Mouse (Mus musculus): ENCODE results near the gene Mmd2. TPM values are rescaled to one million over a fixed set of nuclear protein-coding genes. Genes with fewer than 3 reads are reported as not detected.

The Mmd2 gene
- total RNA-seq (2021) = 100 to 1,000 TPM; 166 to 185 TPM

DNA sequence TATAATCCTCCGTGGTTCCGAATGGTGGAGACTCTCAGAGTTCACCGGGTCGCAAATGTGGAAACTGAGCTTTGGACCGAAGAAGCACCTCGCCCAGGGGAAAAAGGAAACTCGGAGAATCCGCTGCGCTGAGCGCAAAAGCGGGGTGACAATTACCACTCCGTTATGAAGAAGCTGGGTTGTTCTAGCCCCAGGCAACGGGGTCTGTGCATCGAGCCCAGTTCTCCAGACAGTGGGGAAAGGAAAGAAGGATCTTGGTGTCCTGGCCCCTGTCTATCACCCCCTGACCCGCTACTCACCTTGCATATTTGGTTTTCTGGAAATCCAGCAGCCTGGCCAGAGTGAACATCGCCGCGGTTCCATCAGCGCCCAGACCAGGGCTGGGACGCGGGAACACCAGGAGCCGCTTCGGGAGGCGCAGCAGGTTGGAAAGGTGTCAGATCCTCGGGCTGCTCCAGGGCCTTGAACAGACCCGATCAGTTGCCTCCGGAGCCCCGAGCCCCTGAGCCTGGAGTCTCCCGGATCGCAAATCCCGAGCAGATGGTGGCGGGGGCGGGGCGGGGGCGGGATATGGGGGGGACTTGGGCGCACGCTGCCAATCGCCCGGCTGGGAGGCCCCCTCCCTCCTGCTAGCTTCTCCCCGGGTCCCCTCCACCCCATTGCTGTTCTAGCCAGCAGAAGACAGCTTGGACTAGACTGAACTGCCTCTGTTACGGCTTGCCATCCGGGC lies at the start of gene Mmd2:
Mmd2 (minus strand) TSS at position 542 of the 730 bp plus-strand sequence.
- DNase-seq (ENCODE audit: extremely low spot score in 1 of 2, low spot score in 1 of 2) = peak; percentile 48 to 67

DNA sequence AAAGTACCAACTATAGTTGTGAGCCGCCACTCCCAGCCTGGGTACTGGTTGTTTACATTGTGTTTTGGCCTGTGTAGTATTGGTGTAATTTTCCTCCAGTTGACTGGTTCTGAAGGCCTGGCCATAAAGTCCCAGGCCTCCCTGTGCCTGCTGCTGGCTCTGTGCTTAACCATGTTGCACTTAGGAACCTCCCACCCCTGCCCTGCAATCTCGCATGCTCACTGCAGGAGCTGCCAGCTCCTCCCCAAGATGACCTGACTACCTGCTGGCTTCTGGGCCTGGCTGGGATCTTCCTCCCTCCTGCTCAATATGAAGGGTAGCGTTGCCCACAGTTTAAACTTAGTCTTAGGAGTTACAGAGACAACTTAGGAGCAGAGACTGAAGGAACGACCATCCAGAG lies 43.7 kb upstream of the Mmd2 start:
- DNase-seq (ENCODE audit: extremely low spot score in 1 of 2, low spot score in 1 of 2) = no peak

DNA sequence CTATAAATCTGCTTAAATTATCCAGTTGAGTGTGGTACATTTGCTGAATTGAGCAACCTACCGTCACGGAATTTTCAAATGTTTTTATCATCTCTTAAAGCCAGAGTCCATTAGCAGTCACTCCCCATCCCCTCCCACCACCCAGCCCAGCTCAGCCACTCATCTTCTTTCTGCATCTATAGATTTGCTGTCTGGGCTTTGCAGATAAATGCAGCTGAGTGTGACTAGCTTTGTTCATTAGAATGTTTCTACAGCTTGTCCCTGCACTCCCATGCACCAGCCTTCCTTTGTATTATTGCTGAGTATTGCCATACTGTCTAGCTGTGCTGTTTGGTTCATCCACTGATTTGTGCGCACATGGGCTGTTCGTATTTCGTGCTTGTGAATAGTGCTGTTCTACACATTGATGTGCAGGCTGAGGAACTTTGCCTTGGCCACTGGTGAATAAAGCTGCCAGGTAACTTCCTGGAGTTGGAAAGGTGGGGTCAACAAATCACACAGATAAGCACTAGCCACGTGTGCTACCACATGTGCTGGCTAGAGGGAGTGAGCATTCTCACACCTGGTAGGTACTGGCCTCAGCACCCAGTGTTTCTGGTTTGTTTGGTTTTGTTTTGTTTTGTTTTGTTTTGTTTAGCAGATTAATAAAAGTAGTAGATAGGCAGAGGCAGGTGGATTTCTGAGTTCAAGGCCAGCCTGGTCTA lies 42.3 kb upstream of the Mmd2 start:
- DNase-seq (ENCODE audit: extremely low spot score in 1 of 2, low spot score in 1 of 2) = no peak

DNA sequence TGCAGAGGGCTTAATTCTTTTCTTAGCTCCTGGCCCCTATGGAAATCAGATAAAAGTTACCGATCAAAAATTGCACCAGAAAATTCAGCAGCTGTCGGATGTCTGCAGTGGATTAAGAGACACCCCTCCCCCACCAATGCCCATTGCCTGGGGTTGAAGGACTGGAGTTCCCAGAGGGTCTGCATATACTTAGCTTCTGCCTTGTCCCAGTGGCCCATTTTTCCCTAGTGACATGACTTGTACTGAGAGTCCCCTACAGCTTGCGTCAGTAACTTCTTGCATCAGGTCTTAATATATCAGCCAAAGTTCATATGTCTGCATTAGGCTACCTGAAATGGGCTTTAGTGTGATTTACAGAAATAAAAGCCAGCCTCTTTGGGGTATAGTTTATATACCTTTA lies 41.8 kb upstream of the Mmd2 start:
- DNase-seq (ENCODE audit: extremely low spot score in 1 of 2, low spot score in 1 of 2) = no peak

DNA sequence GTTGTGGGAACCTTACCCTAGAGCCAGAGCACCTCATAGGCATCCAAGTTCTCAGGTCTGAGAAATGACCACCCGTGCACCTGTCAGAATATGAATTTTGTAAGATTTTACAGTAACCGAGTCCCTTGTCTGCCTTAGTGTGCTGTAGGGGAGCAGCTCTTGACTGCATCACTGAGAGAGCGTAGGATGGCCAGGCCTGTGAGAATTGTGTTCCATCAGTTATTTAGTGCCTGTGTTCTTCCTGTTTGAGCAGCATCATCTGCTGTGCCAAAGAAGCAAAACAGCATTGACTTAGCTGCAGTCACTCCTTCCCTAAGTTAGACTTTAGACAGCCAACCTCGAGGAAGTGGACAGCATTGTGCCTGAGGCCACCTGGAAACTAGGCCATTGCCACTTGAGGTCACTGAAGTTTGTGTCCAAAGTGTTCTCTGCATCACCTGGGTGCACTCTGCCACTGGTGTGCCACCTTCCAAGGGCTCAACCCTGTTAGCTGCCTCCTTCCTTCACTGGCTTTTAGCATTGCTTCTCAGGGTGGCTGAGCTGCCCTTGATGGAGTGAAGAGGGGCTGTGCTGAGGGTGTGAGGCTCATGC lies 41.0 kb upstream of the Mmd2 start:
- DNase-seq (ENCODE audit: extremely low spot score in 1 of 2, low spot score in 1 of 2) = no peak

DNA sequence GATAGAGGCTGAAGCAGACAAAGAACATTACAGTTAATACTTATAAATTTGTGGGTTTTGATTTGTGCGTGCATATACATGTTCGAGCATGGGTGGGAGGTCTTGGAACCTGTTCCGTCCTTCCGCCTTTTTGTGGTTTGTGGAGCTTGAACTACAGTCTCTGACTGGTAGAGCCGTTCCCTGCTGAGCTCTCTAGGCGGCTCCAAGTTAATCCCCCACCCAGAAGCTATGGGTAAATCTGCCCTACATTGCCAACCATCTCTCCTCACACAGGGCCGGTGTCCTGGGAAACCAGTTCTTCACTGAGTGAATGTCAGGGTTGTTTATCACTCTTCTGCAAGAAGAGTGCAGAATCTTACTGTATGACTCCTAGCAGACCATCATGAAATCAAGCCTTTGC lies 39.6 kb upstream of the Mmd2 start:
- DNase-seq (ENCODE audit: extremely low spot score in 1 of 2, low spot score in 1 of 2) = no peak

DNA sequence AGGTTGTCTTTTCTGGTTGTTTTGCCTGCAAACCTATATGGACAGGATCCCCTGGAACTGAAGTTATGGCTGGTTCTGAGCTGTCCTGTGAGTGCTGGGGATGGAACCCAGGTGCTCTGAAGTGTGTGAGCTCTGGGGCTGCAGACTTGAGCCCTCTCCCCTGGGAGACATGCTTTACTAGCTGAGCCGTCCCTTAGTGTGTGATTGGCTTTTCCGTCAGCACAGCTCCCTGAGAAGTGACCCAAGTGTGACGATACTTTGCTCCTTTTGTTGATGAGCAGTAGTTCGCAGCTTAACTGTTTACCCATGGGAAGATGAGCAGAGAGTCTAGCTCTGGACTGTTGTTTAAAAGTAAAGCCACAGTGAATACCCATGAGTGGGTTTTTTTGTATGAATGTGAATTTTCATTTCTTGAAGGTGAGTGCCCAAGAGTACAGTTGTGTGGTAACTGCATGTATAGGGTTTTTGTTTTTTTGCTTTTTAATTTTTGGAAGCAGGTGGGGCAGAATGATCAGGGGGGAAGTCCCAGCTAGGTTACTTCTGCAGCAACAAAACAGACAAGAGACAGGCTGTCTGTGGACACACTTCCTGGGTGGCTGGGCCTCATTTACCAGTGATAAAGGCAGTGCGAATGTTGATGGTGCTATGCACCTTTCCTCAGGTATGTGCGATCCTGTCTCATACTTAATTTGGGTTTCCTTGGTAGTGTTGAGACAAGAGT lies 32.9 kb upstream of the Mmd2 start:
- DNase-seq (ENCODE audit: extremely low spot score in 1 of 2, low spot score in 1 of 2) = no peak

DNA sequence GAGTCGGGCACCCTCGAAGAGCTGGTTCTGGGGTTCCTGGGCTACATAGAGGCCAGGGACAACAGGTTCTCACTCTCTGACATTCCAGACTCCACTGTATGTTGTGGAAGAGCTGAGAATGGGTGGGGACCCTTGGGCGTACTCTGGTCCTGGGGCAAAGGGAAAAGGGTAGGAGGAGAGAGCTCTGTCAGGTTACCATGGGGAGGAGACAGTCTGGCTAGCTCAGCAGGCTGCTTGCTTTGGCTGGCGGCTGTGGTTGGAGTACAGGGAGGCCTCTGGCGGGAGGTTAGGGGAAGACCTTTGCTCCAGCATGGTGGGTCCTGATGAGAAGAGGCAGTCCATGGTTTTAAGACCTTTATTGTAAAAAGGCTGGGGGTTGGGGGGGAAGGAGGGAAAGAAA lies 31.5 kb upstream of the Mmd2 start:
- DNase-seq (ENCODE audit: extremely low spot score in 1 of 2, low spot score in 1 of 2) = no peak

DNA sequence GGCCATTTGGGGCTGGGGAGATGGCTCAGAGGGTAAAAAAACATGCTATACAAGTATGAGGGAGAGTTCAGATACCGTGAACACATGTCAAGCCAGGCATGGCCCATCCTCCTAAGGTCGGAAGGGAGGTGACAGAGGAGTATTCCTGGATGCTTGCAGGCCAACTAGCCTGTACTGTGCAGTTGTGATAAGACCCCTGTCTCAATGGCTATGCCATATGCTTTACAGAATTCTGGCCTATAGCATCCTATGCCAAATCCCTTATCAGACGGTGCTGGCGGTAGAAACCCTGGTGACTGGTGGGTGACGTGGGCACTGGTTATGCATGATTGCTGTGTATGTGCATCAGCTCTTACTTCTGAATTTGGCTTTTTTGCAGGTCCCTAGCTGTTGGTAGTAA lies 29.2 kb upstream of the Mmd2 start:
- DNase-seq (ENCODE audit: extremely low spot score in 1 of 2, low spot score in 1 of 2) = no peak

DNA sequence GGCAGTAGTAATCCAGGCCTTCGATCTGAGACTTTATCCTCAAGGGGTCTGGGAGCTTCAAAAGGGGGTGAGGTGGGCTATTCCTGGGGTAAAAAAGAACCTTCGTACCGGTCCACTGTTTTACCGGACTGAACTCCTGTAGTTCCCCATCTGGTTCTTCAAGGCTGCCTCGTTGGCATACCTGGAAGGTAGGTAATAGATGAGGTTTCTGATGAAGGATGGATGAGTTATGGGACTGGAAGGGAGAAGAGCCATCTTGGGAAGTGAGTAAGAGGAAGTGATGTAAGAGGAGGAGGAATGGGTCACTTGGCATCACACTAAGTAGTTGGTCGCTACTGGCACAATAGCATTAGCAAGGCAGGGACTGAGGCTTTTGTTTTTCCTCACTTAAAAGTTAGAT lies 21.6 kb upstream of the Mmd2 start:
- DNase-seq (ENCODE audit: extremely low spot score in 1 of 2, low spot score in 1 of 2) = no peak

DNA sequence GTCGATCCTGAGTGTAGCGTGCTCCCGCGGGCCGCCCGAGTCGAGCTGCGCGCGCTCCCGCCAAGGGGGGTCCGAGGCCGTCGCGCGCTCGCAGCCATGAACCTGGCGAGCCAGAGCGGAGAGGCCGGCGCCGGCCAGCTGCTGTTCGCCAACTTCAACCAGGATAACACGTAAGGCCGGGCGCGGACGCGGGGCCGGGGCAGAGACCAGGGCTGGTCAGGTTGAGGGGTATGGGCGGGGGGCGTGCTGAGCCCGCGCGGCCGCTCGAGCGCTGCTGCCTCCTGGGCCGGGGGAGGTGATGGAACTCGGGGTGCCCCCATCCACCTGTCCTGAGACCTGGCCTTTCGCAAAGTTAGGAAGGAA lies 21.0 kb upstream of the Mmd2 start:
- DNase-seq (ENCODE audit: extremely low spot score in 1 of 2, low spot score in 1 of 2) = peak in 1 of 2 experiments; percentile 33

DNA sequence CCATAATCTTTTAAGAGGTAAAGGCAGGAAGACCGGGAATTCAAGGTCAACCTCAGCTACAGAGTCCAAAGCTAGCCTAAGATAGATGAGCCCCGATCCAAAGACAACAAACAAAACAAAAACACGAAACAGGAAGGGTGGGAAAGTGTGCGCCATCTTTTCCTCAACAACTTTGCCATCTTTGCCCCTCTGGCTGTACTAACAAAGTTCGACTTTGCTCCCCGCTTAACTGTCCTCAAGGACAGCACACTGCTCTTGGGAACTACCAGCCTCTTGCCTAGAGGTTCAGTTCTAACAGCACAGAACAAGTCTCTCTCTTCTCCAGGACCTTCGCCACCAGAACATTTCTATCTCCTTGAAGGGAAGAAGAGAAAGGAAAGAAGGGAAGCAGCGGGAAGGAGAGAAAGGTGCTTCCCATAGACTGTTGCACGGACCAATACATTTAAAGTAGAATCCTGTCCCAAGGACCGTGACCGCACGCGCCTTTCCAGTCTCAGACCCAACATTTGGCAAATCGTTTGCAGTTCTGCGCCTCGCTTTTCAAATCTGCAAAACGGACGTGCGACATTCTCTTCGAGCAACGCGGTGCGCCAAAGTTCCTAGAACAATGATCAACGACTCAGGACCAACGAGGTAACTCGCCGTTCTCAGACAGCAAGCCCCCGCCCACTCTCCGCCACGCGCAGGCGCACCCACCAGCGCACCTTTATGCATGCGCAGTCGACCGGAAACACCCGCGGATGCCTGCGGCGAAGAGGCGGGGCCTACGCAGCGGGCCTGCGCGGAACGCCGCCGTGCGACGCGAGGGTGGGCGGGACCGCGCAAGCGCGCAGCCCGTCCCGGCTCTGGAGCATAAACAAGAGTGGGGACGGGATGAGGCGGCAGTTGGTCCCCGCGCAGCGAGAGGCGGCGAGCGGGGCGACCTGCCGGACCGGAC lies 20.4 kb upstream of the Mmd2 start:
- peak; percentile 91 to 93 for DNase-seq (ENCODE audit: extremely low spot score in 1 of 2, low spot score in 1 of 2)

DNA sequence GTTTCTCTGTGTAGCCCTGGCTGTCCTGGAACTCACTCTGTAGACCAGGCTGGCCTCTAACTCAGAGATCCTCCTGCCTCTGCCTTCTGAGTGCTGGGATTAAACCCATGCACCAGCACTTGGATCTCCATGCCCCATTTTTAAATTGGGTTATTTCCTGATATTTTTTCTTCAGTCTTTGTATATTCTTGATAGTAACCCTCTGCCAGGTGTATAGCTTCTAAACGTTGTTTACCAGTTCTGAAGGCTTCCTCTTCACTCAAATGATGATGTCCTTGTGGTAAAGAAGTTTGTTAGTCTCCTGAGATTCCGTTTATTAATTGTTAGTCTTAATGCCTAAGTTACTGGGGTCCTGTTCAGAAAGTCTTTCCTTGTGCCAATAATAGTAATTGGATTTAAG lies 18.8 kb upstream of the Mmd2 start, which contains the start of gene Wipi2:
Wipi2 (plus strand) TSS at position 301 of the 400 bp plus-strand sequence.
- no peak for DNase-seq (ENCODE audit: extremely low spot score in 1 of 2, low spot score in 1 of 2)

DNA sequence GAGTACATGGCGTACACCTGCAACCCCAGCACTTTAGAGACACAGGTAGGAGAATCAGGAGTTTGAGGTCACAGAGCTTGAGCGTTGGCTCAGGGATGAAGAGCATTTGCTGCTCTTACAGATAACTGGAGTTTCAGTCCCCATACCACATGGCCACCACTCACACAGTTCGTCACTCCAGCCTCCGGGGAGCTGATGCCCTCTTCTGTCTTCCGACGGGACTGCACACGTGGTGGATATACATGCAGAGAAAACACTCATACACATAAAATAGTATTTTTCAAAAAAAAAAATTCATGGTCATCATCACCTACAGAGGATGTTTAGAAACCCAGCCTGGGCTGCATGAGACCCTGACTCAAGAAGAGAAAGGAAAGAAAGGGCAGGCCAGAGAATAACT lies 14.5 kb upstream of the Mmd2 start:
- DNase-seq (ENCODE audit: extremely low spot score in 1 of 2, low spot score in 1 of 2) = no peak

DNA sequence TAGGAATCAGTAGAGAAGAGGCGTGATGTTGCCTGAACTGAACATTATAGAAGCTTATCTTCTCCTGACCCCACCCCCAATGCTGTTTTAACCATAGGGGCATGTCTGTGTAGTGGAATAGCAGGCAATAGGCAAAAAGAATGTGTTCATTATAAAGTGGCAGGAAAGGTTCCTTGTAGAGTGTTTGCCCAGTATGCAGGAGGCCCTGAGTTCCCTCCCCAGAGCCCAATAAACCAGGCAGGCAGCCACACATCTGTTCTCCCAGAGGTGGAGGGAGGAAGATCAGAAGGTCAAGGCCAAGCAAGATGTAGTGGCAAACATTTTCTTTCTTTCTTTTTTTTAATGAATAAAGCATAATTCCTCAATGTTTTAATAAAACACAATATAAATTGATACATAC lies 13.5 kb upstream of the Mmd2 start:
- no peak for DNase-seq (ENCODE audit: extremely low spot score in 1 of 2, low spot score in 1 of 2)

DNA sequence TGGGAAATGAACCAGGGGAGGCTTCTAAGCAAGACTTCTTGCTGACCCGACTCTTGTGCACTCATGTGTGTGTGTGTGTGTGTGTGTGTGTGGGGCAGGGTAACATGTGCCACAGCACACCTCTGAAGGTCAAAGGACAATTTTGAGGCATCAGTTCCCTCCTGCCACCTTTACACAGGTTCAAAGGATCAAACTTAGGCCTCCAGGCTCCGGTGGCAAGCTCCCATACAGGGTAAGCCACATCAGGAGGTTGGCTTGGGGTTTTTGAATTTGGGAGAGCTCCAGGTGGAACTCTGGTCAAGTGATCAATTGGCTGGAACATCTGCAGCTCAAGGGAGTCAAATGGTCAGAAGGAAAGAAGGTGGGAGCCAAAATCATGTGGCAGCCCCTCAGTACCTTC lies 12.8 kb upstream of the Mmd2 start:
- DNase-seq (ENCODE audit: extremely low spot score in 1 of 2, low spot score in 1 of 2) = no peak

DNA sequence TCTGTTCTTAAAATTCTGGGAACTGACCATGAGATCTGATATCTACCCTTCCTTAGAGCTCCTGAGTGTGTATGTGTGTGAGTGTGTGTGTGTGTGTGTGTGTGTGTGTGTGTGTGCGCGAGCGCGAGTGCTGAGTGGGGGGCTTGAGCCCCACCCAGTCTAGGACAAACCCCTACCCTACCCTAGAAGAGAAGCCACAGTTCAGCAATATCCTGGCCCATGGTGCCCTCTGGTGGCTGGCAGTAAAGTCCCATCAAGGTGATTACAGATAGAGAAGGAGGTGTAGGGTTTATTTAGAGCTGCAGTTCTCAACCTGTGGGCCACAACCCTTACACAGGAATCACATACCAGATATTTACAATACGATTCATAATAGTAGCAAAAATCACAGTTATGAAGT lies 11.3 kb upstream of the Mmd2 start:
- peak; percentile 49 to 84 for DNase-seq (ENCODE audit: extremely low spot score in 1 of 2, low spot score in 1 of 2)

DNA sequence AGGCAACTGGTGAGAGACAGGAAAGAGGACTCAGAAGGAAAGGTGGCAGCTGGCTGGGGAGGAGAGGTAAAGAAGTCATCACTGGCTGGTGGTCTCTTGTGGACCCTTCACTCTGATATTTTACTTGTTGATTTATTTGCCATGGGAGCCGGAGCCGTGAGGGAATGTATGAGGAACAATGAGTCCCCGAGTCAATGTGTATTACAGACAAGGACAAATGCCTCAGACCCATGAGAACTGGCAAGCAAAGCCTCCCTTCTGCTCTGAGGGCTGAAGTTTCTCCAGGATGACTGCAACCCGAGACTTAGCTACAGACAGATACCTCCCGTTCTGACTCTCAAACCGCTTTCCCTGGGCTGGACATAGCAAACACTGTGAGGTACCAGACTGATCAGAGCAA lies 7.7 kb upstream of the Mmd2 start:
- no peak for DNase-seq (ENCODE audit: extremely low spot score in 1 of 2, low spot score in 1 of 2)

DNA sequence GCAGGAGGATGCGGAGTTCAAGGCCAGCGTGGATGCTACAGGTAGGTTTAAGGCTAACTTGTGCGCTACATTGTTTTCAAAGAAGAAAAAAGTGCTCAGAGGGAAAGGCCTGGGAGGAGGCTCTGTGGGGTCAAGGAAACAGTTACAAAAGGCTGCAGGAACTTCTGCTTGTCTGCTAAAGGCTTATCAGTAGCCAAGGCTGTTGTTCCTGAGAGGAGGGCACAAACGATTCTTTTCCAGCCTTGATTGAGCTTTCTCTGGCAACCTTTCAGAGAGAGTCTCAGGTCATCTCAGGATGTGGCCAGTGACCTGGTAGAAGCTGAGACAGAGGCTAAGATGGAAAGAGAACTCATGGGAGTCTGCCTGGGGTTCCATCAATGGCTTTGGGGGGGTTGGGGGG lies 7.0 kb upstream of the Mmd2 start:
- DNase-seq (ENCODE audit: extremely low spot score in 1 of 2, low spot score in 1 of 2) = no peak

DNA sequence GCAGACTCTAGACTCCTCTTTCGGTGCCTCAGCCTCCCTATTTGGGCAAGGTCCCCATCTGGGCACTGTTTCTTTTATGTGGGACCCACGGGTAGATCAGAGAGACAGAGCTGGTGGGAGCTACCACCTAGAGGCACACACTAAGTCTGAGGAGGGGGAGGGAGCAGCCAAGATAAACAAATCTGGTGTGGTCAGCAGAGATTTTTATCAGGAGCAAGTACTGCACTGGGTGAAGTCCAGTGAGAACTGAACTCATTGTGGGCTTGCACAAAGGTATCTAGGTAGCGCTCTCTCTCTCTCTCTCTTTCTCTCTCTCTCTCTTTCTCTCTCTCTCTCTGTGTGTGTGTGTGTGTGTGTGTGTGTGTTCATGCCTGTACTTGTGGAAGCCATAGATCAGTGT lies 5.9 kb upstream of the Mmd2 start:
- DNase-seq (ENCODE audit: extremely low spot score in 1 of 2, low spot score in 1 of 2) = no peak

Data from layer of hippocampus, postnatal 25 days (tissue).